Mouse (Mus musculus) lung, adult 2 months (tissue): ENCODE results near the gene Izumo4.

Experiments
- CTCF ChIP-seq: fragments of 200-500 bp; IDR thresholded peaks from 2 replicates; pipeline ENCODE4 v1.5.1; 2011; ENCODE audit warnings: mild to moderate bottlenecking, low read length, control low read depth; ENCODE audit not compliant: insufficient read depth
- POLR2A ChIP-seq: fragments of 200-500 bp; IDR thresholded peaks from 2 replicates; pipeline ENCODE4 v1.6.1; 2011; ENCODE audit warnings: low read depth, mild to moderate bottlenecking, control low read depth, low read length, borderline replicate concordance; ENCODE audit errors: extremely low read depth

GRCm38 (mm10) chr10:80679556-80680259 lies 22.3 kb upstream of the Izumo4 start:
- TF ChIP-seq POLR2A (no peak), CTCF (no peak)
